Mouse (Mus musculus): ENCODE results near the gene Stap2.

GRCm38 (mm10) chr17:56054938-56055337, 49.6 kb upstream of the Stap2 start:
- TF ChIP-seq POLR2A (IDR thresholded peaks at IDR 0.05; ENCODE audit: control insufficient read depth, extremely low read depth, insufficient read depth, low read length, poor library complexity): no peak
- no peak for TF ChIP-seq CTCF (IDR thresholded peaks at IDR 0.05; ENCODE audit: borderline replicate concordance, control insufficient read depth, extremely low read depth, insufficient read depth, low read length, poor library complexity)
